Mouse (Mus musculus): ENCODE data around the gene Sh3pxd2a. TPM values are rescaled to one million over a fixed set of nuclear protein-coding genes. Genes with fewer than 3 reads are reported as not detected.

Gene Sh3pxd2a
- polyA plus RNA-seq, 1 experiment = 150 TPM

GRCm38 (mm10) chr19:47451476-47452113 is 12.6 kb downstream of the Sh3pxd2a start:
- no peaks in the 10 kb centered on the region for H3K4me1 ChIP-seq (ENCODE audit: control insufficient read depth, insufficient read depth, low read length)
- no peak overlapping the region for H3K4me3 ChIP-seq (ENCODE audit: insufficient read depth, low read length)
- no peak overlapping the region for H3K27ac ChIP-seq (ENCODE audit: insufficient read depth, low read length)
- TF ChIP-seq POLR2A (IDR thresholded peaks at IDR 0.05; ENCODE audit: low read depth, low read length) (no peak), CTCF (IDR thresholded peaks at IDR 0.05; ENCODE audit: borderline replicate concordance, insufficient read depth, low read length) (no peak)

GRCm38 (mm10) chr19:47450261-47451137 is 13.7 kb downstream of the Sh3pxd2a start:
- no peak for TF ChIP-seq CTCF (IDR thresholded peaks at IDR 0.05; ENCODE audit: borderline replicate concordance, insufficient read depth, low read length)
- no peak for TF ChIP-seq POLR2A (IDR thresholded peaks at IDR 0.05; ENCODE audit: low read depth, low read length)
- H3K4me1 ChIP-seq (ENCODE audit: control insufficient read depth, insufficient read depth, low read length) = no peaks in the 10 kb centered on the region
- H3K27ac ChIP-seq (ENCODE audit: insufficient read depth, low read length) = no peak overlapping the region
- no peak overlapping the region for H3K4me3 ChIP-seq (ENCODE audit: insufficient read depth, low read length)

GRCm38 (mm10) chr19:47449513-47450227 is 14.5 kb downstream of the Sh3pxd2a start:
- 0 out of 2 replicates have a peak, but pooled peaks cover under 1% of the 10 kb centered on the region for H3K4me1 ChIP-seq (ENCODE audit: control insufficient read depth, insufficient read depth, low read length)
- H3K4me3 ChIP-seq (ENCODE audit: insufficient read depth, low read length) = no peak overlapping the region
- no peak overlapping the region for H3K27ac ChIP-seq (ENCODE audit: insufficient read depth, low read length)
- TF ChIP-seq CTCF (IDR thresholded peaks at IDR 0.05; ENCODE audit: borderline replicate concordance, insufficient read depth, low read length) = no peak
- TF ChIP-seq POLR2A (IDR thresholded peaks at IDR 0.05; ENCODE audit: low read depth, low read length) = no peak

GRCm38 (mm10) chr19:47448618-47449151 is 15.5 kb downstream of the Sh3pxd2a start:
- Histone ChIP-seq H3K4me3 (ENCODE audit: insufficient read depth, low read length) (no peak overlapping the region), H3K4me1 (ENCODE audit: control insufficient read depth, insufficient read depth, low read length) (0 out of 2 replicates have a peak, but pooled peaks cover 5% of the 10 kb centered on the region), H3K27ac (ENCODE audit: insufficient read depth, low read length) (no peak overlapping the region)
- TF ChIP-seq POLR2A (IDR thresholded peaks at IDR 0.05; ENCODE audit: low read depth, low read length) (no peak), CTCF (IDR thresholded peaks at IDR 0.05; ENCODE audit: borderline replicate concordance, insufficient read depth, low read length) (no peak)

GRCm38 (mm10) chr19:47446841-47447365 is 17.3 kb downstream of the Sh3pxd2a start:
- Histone ChIP-seq H3K4me3 (ENCODE audit: insufficient read depth, low read length) (no peak overlapping the region), H3K4me1 (ENCODE audit: control insufficient read depth, insufficient read depth, low read length) (peaks cover 10% of the 10 kb centered on the region; the same call in 1 of the 2 replicates), H3K27ac (ENCODE audit: insufficient read depth, low read length) (no peak overlapping the region)
- no peak for TF ChIP-seq POLR2A (IDR thresholded peaks at IDR 0.05; ENCODE audit: low read depth, low read length)
- no peak for TF ChIP-seq CTCF (IDR thresholded peaks at IDR 0.05; ENCODE audit: borderline replicate concordance, insufficient read depth, low read length)

- Histone ChIP-seq H3K4me3 (ENCODE audit: insufficient read depth, low read length) (no peak overlapping the region), H3K4me1 (ENCODE audit: control insufficient read depth, insufficient read depth, low read length) (peaks cover 10% of the 10 kb centered on the region; the same call in 1 of the 2 replicates), H3K27ac (ENCODE audit: insufficient read depth, low read length) (no peak overlapping the region)
- TF ChIP-seq POLR2A (IDR thresholded peaks at IDR 0.05; ENCODE audit: low read depth, low read length) = no peak
- no peak for TF ChIP-seq CTCF (IDR thresholded peaks at IDR 0.05; ENCODE audit: borderline replicate concordance, insufficient read depth, low read length)
These were observed 18.1 kb downstream of the Sh3pxd2a start for GRCm38 (mm10) chr19:47446130-47446529.

- TF ChIP-seq POLR2A (IDR thresholded peaks at IDR 0.05; ENCODE audit: low read depth, low read length) (no peak), CTCF (IDR thresholded peaks at IDR 0.05; ENCODE audit: borderline replicate concordance, insufficient read depth, low read length) (no peak)
These were observed 18.5 kb downstream of the Sh3pxd2a start for GRCm38 (mm10) chr19:47445726-47446125.

GRCm38 (mm10) chr19:47444488-47444887 is 19.7 kb downstream of the Sh3pxd2a start:
- TF ChIP-seq POLR2A (IDR thresholded peaks at IDR 0.05; ENCODE audit: low read depth, low read length) = no peak
- TF ChIP-seq CTCF (IDR thresholded peaks at IDR 0.05; ENCODE audit: borderline replicate concordance, insufficient read depth, low read length) = no peak
- H3K4me1 ChIP-seq (ENCODE audit: control insufficient read depth, insufficient read depth, low read length) = peaks cover 10% of the 10 kb centered on the region; the same call in 1 of the 2 replicates
- no peak overlapping the region for H3K27ac ChIP-seq (ENCODE audit: insufficient read depth, low read length)
- no peak overlapping the region for H3K4me3 ChIP-seq (ENCODE audit: insufficient read depth, low read length)

More at GRCm38 (mm10) chr19:47445726-47446125, 18.5 kb downstream of the Sh3pxd2a start:
- Histone ChIP-seq H3K4me3 (ENCODE audit: insufficient read depth, low read length) (no peak overlapping the region), H3K27ac (ENCODE audit: insufficient read depth, low read length) (no peak overlapping the region), H3K4me1 (ENCODE audit: control insufficient read depth, insufficient read depth, low read length) (peaks cover 10% of the 10 kb centered on the region; the same call in 1 of the 2 replicates)

- H3K4me3 ChIP-seq (ENCODE audit: insufficient read depth, low read length) = no peak overlapping the region
- TF ChIP-seq POLR2A (IDR thresholded peaks at IDR 0.05; ENCODE audit: low read depth, low read length) (no peak), CTCF (IDR thresholded peaks at IDR 0.05; ENCODE audit: borderline replicate concordance, insufficient read depth, low read length) (no peak)
- peaks cover 14% of the 10 kb centered on the region for H3K4me1 ChIP-seq (ENCODE audit: control insufficient read depth, insufficient read depth, low read length)
- H3K27ac ChIP-seq (ENCODE audit: insufficient read depth, low read length) = no peak overlapping the region
These were observed 21.9 kb downstream of the Sh3pxd2a start for GRCm38 (mm10) chr19:47442294-47442627.
